Mouse (Mus musculus) thymus, postnatal 25 days (tissue): ENCODE data around the gene Mymx.

Experiments used
- DNase-seq: peaks from one replicate; pipeline ENCODE4 v3.0.0; 2022

Mymx gene

DNA sequence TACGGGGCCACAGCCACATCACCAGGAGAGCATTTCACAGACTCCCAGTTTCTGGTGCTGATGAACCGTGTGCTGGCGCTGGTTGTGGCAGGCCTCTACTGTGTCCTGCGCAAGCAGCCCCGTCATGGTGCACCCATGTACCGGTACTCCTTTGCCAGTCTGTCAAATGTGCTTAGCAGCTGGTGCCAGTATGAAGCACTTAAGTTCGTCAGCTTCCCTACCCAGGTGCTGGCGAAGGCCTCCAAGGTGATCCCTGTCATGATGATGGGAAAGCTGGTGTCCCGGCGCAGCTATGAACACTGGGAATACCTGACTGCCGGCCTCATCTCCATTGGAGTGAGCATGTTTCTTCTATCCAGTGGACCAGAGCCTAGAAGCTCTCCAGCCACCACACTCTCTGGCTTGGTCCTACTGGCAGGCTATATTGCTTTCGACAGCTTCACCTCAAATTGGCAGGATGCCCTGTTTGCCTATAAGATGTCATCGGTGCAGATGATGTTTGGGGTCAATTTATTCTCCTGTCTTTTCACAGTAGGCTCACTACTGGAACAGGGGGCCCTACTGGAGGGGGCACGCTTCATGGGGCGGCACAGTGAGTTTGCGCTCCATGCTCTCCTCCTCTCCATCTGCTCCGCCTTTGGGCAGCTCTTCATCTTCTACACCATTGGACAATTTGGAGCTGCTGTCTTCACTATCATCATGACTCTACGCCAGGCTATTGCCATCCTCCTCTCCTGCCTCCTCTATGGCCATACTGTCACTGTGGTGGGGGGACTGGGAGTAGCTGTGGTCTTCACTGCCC, 35.3 kb downstream of the Mymx start:
- DNase-seq: no peak

DNA sequence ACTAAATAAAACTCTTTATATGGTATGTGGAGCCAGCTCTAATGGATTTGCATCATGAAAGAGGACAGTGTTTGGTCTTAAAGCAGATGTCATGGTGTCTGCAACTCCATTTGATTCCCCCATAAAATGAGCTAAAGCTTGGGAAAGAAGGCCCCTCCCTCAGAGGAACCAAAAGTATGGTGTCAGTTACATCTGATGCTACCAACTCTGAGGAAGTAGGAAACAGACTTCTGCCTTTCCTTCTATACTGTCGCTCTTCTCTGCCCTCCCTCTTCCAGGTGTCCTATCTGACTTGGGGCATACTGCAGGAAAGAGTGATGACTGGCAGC, 35.9 kb downstream of the Mymx start:
- no peak for DNase-seq

DNA sequence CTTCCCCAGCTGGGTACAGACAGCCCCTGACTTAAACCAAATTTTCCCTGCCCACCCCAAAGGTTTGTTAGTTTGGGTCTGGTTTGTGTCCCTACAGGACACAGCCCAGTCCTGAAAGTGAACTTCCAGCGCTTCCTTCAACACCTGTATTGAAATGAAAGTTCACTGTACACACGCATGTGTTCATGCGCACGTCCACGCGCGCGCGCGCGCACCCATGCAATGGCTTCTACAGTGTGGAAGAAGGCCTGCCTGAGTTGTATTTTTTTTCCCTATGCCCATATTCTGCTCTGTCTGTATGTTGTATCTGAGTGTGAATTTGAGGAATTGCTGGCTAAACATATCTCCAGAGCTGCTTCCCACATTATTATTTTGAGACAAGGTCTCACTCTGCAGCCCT, 36.8 kb downstream of the Mymx start:
- no peak for DNase-seq

DNA sequence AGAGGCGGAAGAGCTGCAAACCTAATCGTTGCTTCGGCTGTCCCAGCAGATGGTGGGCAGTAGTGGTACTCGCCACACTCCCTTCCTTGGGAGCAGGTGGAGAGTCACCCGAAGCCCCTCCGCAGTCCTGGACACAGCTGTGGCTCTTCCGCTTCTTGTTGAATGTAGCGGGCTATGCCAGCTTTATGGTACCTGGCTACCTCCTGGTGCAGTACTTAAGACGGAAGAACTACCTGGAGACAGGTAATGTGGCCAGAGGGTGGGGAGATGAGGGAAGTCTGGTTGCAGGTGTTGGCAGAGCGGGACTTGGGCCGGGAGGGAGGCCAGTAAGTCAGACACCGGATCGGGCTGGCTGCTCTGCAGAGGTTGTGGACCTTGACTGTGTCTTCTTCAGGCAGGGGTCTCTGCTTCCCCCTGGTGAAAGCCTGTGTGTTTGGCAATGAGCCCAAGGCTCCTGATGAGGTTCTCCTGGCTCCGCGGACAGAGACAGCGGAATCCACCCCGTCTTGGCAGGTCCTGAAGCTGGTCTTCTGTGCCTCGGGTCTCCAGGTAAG, 37.3 kb downstream of the Mymx start:
- DNase-seq: no peak

DNA sequence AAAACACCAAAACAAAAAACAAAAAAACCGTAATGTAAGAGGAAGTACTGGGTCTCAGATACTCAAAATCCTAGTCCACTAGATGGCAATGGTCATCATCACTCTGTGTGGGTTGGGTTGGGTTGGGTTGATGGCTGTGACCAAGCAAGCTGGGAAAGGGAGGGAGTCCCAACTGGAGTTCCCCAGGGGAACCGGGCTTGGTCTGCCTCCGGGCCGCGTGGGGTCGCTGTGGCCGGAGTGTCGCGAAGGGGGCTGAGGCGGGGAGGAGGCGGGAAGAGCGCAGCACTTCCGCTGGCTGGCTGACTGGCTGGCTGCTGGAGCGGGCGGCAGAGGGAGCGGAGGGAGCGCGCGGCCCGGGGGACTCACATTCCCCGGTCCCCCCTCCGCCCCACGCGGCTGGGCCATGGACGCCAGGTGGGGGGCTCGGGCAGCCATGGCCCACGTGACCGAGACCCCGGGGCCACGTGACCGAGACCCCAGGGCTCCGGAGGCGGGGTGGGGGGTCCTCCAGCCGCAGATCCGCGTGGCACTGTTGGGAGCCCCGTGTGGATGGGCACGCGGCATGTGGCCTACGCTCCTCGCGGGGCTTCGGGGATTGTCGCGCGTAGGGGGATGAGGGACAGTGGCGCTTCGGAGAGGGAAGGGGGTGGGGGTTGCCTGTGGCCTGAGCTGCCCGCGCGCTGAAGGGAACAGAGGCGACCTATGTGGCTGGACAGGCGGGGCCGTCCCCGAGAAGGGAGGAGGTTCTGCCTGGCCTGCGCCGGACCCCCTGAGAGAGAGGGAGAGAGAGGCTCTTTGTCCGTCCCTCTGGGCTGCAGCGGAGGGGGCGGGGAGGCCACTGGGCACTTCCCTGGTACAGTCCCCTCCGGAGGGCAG, 38.0 kb downstream of the Mymx start, which contains the start of gene Slc35b2:
Gene Slc35b2, plus strand, starts transcription at position 220 of the 876 bp plus-strand sequence.
- DNase-seq: peak; percentile 93

DNA sequence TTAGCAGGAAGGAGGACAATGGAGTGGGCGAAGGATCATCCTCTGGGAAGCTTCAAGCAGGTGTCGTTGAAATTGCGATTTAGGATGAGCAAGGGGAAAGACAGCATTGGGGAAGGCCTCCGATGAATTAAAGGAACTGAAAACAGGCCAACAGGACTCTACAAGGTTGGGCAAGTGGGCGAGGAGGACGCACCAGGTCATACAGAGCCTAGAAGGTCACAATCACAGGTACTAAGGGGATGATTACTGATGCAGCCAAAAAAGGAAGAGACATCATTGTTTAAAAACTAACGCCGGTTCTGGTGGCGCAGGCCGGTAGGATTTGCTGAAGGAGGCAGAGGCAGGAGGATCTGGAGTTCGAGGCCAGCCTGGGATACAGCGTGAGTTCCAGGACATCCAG, 38.7 kb downstream of the Mymx start:
- DNase-seq: no peak

DNA sequence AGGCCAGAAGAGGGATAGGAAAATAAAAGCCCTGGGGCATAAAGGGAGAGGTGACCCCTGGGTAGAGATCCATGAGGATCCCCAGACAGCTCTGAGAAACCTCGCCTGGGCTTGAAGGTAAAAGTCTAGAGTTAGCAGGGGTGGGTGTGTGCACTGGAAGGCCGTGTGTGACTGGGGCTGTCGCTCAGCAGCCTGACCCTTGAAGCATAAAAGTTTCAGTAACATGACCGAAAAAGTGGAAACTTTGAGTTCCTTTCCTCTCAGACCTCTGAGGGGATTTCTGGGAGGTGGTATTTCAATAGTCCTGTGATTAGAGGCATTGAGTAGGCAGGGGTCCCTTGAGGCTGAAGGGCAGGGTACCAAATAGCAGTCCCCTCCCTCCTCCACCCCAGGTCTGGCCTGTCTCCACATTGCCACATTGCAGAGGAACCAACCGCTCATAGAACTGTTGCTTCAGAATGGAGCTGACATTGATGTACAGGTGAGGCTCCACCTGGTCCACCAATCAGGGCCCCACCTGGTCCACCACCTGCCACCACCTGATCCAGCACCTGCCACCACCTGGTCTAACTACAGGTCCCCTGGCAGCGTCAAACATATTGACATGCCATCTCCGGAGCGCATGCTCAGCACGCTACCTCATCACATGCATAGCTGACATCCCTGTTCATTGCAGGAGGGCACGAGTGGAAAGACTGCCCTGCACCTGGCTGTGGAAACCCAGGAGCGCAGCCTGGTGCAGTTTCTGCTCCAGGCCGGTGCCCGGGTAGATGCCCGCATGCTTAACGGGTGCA, 42.0 kb downstream of the Mymx start:
- DNase-seq: no peak

DNA sequence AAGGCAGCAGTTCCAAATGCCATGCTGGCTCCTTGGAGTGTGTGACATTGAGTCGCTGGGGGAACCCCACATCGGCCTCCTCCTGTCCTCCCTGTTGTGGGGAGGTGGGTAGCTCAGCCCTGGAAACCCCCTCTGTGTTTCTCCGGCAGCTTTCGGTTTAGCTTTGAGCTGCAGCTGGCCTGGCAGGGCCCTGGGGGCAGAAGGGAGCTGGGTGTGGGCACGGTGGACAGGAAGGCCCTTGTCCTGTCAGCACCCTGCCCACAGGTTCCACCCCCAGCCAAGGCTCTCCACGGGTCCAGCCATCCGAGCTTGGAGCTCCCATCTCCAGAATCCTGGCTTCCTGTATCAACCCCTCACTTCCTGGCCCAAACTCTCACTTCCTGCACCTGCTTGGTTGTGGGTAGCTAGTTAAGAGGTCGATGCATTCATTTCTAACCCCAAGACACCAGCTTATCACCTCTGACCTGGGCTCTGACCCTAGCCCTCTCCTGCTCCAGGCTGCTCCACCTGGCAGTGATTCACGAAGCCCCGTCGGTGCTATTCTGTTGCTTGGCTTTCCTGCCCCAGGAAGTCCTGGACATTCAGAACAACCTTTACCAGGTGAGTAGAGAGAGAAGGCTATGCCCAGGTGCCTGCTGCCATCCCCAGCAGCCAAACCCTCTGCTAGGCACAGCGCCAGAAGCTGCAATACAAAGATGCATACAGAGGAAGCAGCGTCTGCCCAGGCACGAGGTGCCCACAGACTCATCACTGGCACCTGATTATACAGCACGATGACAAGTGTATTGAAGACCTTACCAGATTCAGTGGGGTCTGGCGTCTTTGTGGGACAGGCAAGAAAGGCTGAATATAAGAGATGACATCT, 43.7 kb downstream of the Mymx start:
- peak; percentile 58 for DNase-seq

DNA sequence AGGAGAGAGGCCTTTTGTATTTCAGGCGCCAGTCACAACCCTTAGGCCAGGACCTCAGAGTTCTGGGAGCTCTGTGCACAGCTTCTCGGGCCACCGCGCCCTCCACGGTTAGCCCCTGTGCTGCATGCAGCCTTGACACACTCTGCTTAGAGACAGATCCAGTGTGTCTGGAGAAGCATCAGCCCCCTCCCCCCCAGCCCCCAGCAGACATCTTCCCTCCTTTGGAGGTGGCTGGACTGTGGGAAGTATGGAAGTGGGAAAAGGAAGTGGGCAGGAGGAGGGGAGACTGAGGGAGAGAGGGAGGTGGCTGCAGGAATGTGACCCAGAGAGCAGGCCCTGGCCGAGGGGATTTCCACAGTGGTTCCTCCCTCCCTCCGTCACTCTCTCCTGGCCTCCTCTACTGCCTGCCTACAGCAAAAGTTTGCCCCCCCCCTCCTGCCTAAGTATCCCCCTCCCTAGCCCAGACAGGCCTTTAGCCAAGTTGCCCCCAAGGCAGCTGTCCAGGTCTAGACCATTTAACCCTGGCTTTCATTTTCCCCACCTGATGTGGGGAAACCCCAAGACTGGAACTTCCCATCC, 44.6 kb downstream of the Mymx start:
- DNase-seq: peak; percentile 56

DNA sequence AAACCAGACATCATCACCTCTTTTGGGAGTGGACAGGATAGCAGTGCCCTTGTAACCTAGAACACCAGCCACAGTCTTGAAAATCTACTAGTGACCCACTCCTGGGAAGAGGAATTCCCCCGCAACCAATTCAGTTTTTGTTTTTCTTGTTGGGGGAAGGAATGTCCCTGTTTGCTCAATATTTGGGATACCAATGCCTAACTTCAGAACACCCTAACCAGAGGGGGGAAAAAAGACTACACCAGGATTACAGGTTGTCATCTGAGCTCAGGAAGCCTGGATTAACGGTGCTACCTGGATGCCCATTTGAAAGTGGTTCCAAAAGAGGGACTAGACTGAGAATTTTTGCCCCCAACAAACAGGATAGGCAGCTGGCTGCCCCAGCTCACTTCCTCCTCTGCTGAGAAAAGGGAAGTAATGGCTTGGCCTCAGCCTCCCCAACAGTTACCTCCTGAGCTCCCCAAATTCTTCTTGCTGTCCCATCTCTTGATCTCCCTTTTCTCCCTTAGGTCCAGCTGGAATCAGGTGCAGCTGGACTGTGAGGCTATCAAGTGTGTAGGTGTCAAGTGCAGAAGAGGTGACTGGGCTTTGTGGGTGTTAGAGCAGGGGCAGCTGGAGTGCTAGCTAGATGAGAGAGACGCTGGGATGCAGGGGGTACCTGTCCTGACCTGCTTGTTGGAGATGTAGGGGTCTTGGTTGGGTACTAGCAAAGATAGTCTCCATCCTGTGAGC, 45.2 kb downstream of the Mymx start:
- DNase-seq: peak; percentile 48

DNA sequence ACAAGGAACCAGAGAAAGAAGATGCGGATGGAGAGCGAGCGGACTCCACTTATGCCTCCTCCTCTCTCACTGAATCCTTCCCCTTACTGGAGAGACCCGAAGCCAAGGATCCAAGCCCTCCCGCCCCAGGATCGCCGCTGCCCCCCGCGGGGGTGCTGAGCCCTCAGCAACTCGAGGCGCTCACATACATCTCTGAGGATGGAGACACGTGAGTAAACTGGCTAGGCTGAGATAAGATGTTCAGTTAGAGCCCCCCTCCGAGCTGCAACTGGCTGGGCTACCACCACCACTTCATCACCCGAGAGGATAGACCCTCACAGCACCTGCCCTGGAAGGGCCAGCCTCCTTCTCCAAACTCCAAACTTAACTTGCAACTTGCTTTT, 45.8 kb downstream of the Mymx start:
- DNase-seq: no peak

DNA sequence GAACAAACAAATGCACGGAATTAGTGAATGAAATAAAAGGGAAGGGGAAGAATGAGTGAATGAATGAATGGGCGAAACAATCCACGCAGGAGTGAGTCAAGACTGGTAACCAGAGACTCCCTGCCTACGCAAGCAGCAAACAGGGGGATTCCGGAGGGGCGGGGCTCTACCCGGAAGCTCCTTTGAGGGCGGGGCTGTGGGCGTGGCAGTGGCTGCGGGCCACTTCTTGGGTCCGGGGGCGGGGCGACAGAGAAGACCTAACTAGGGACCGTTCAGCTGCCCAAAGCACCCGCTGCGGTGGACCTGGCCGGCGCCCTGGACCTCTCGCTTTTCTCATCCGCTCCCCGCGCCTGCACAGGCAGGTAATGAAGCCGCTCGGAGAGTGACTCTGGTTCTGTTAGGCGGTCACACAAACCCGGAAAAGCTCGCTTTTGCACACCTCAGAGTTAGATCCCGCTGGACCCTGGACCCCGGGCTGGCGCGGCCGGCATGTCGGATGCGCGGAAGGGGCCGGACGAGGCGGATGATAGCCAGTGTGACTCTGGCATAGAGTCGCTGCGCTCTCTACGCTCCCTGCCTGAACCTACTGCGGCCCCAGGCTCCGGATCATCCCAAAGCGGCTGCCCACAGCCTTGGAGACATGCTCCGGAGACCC, 46.3 kb downstream of the Mymx start, which contains the start of gene Nfkbie:
Gene Nfkbie, plus strand, starts transcription at position 252 of the 655 bp plus-strand sequence.
- DNase-seq: peak; percentile 99

DNA sequence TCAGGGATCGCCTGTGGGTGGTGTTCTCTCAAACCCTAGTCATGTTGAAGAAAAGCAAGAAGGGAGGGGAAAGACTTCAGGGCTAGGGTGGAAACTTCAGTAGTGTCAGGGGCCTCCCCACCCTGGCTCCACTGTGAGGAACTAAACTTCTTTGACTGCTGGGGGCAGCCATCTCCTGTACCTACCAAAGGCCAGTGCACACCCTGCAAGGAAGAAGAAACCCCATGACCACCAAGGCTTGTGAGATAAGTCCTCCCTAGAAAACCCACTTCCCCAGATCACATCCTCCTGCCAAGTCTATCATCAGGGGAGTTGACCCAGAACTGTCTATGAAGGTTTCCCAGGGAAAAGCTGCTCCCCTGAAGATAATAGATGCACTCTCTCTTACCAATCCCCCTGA, 47.5 kb downstream of the Mymx start:
- DNase-seq: no peak

DNA sequence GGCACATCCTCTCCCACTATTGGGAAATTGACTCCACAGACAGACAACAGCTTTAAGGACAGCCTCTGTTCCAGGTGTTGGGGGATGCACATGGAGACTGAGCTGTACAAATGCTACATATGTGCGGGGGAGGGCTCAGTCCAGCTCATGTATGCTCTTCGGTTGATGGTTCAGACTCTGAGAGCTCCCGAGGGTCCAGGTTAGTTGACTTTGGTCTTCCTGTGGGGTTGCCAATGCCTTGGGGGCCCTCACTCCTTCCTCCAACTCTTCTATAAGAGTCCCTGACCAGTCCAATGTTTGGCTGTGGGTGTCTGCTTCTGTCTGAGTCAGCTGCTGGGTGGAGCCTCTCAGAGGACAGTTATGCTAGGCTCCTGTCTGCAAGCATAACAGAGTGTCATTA, 48.8 kb downstream of the Mymx start:
- DNase-seq: no peak

DNA sequence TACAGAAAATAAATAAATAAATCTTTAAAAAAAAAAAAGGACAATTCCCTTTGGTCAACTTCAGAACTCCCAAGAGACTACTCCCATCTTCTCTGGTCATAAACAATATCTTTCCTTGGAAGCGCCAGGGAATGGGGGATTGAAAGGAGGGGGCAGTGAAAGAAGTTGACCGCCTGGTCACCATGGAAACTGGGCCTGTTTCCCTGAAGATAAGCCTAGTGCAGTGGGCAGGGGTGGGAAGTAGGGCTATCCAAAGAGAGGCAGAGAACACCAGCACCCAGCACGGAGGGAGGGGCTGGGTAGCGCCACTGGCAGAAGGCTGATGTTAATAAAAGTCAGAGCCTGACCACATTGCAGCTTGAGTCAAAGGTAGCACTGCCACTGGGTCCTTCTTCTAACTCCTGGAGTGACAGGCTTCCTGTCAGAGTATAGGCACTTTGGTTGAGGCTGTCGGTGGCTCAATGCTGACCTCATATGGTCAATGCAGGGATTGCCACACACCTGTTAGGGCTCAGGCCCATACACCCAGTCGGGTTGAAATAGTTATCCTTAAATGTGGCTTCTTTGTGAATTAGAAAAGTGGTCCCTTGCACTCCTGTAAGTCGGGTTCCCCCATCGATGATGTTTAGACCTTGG, 50.0 kb downstream of the Mymx start:
- peak; percentile 91 for DNase-seq

DNA sequence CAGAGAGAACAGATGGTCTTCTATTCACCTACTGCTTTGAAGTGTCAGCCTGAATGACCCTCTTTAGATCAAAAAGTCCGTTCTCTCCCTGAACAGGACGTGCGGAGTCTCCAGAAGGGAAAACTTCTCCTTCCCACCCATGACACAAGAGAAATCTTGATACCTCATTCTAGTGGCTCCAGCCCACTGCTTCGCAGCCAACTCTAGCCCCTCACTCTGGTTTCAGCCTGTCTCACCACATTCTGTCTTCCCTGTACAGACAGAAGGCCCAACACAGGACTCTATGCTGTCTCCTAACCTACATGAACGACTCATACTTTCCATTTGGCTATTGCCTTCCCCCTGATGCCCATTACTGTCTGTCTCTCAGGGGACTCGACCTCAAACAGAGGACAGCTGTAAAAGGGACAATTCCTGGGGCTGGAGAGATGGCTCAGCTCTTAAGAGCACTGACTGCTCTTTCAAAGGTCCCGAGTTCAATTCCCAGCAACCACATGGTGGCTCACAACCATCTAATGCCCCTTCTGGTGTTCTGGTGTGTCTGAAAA, 50.6 kb downstream of the Mymx start:
- no peak for DNase-seq
